Mouse (Mus musculus): ENCODE results near the gene Map3k20.

Gene Map3k20

DNA sequence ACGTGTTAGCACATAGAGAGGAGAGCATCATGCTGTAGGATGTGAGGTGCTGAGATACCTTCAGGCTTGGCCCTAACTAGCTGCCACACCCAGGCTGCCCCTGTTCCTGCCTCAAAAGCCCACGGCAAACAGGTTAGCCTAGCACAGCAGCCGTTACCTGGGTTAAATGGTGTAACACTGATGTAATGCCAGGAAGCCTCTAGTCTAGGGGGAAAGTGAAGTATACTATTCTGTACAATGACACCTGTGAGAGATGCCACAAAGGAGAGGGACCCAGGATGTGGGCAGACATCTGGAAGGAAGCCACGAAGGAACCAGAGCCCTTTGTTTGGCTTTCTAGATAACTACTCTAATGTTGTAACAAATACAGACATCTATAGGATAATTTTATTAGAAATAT, 126.8 kb downstream of the Map3k20 start:
- Histone ChIP-seq H3K36me3 (ENCODE audit: insufficient read depth, low read length) (no peaks in the 10 kb centered on the region), H3K4me3 (replicated peaks; ENCODE audit: low read length) (no peak overlapping the region), H3K27me3 (ENCODE audit: insufficient read depth, low read length) (no peaks in the 10 kb centered on the region), H3K4me1 (replicated peaks; ENCODE audit: low read depth, low read length) (peaks cover 22% of the 10 kb centered on the region; the same call in 1 of the 2 replicates), H3K9me3 (ENCODE audit: low read length) (no peaks in the 10 kb centered on the region)
- TF ChIP-seq NANOG (IDR thresholded peaks at IDR 0.05; ENCODE audit: borderline replicate concordance, low read length) (no peak), POU5F1 (IDR thresholded peaks at IDR 0.05; ENCODE audit: borderline replicate concordance, low read length) (no peak), CTCF (conservative IDR thresholded peaks at IDR 0.05; ENCODE audit: low read length) (no peak)

DNA sequence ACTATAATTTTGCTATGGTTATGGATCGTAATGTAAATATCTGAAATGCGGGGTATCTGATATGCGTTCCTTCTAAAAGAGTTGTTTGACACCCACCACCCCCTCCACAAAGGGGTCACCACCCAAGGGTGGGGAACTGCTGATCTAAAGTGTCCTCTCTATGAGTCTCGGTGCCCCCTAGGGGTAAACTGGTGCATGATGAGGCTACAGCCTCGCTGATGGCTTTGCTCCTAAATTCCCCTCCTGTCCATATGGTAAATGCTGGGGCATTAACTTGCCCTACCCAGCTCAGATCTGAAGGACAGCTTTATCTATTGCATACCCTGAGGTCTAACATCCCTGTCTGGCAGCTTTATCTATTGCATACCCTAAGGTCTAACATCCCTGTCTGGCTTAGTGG, 130.0 kb downstream of the Map3k20 start:
- Histone ChIP-seq H3K27me3 (ENCODE audit: insufficient read depth, low read length) (no peaks in the 10 kb centered on the region), H3K9me3 (ENCODE audit: low read length) (no peaks in the 10 kb centered on the region), H3K36me3 (ENCODE audit: insufficient read depth, low read length) (no peaks in the 10 kb centered on the region), H3K4me1 (replicated peaks; ENCODE audit: low read depth, low read length) (peaks cover 8% of the 10 kb centered on the region; the same call in 1 of the 2 replicates), H3K4me3 (replicated peaks; ENCODE audit: low read length) (no peak overlapping the region)
- TF ChIP-seq POU5F1 (IDR thresholded peaks at IDR 0.05; ENCODE audit: borderline replicate concordance, low read length) (no peak), CTCF (conservative IDR thresholded peaks at IDR 0.05; ENCODE audit: low read length) (peak; percentile 28)

DNA sequence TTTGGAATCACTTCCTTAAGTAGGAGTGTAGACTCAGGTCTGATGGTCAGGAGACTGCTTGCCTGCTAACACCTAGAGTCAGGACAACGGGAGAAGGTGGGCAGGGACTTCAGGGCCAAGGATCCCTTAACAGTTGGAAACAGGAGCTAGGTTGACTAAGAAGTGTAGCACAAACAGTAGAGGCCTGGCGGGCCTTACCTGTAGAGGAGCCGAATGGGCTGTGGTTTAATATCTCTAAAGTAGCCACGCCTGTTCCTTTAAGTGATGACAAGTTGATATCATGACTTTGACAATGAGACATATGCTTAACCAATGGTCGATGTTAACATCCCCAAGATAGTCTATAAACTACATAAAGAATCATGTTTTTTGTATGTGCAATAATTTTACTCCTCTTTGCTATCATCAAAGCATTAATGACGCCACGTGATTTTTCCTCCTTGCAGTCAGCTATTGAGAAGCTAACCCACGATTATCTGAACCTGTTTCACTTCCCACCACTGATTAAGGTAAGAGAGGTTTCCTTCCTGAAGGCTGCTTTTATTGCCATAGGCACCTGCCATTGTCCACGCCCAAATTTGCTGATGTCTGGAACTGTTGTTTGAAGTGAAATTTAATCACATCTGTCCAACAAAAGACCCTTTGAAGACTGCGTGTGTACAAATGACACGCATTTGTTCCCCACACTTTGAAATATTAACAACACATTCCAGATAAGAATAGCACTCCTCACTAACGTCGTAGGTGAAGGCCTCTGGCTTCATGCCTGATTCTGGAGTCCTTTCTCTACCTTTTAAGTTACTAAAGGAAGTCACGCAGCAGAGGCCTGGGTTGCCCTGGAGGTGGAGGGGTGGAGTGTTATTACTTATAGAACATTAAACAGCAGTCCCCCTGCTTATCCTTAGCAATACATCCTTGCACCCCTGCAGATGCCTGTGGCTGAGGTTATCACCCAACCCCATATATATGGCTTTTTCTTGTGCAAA, 131.0 kb downstream of the Map3k20 start:
- no peak overlapping the region for H3K4me3 ChIP-seq (replicated peaks; ENCODE audit: low read length)
- H3K9me3 ChIP-seq (ENCODE audit: low read length), result no peaks in the 10 kb centered on the region
- H3K27me3 ChIP-seq (ENCODE audit: insufficient read depth, low read length), result no peaks in the 10 kb centered on the region
- H3K4me1 ChIP-seq (replicated peaks; ENCODE audit: low read depth, low read length), result peaks cover 8% of the 10 kb centered on the region; the same call in 1 of the 2 replicates
- no peaks in the 10 kb centered on the region for H3K36me3 ChIP-seq (ENCODE audit: insufficient read depth, low read length)
- no peak for TF ChIP-seq CTCF (conservative IDR thresholded peaks at IDR 0.05; ENCODE audit: low read length)
- TF ChIP-seq NANOG (IDR thresholded peaks at IDR 0.05; ENCODE audit: borderline replicate concordance, low read length), result no peak
- TF ChIP-seq POU5F1 (IDR thresholded peaks at IDR 0.05; ENCODE audit: borderline replicate concordance, low read length), result no peak

DNA sequence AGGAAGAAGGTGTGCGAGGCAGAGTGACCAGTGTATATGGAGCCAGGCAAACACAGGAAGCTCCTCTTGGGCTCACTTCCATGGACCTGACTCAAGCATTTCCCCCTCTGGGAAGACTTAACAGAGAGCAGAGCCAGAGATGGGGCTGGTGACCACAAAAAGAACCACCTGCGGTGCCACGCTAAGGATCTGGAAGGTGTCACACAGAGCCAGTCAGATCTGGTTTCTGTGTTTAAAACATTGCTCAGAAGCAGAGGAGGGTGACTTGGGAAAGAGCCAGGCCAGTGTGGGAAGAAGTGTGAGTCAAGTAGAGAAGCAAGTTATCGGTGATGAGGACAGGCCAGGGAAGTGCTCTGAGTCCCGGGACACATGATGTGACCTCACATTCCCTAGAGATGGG, 135.1 kb downstream of the Map3k20 start:
- H3K27me3 ChIP-seq (ENCODE audit: insufficient read depth, low read length), result no peaks in the 10 kb centered on the region
- H3K9me3 ChIP-seq (ENCODE audit: low read length), result no peaks in the 10 kb centered on the region
- H3K4me3 ChIP-seq (replicated peaks; ENCODE audit: low read length), result no peak overlapping the region
- no peak for TF ChIP-seq CTCF (conservative IDR thresholded peaks at IDR 0.05; ENCODE audit: low read length)
- TF ChIP-seq NANOG (IDR thresholded peaks at IDR 0.05; ENCODE audit: borderline replicate concordance, low read length), result no peak
- TF ChIP-seq POU5F1 (IDR thresholded peaks at IDR 0.05; ENCODE audit: borderline replicate concordance, low read length), result no peak
- no peaks in the 10 kb centered on the region for H3K4me1 ChIP-seq (replicated peaks; ENCODE audit: low read depth, low read length)
- H3K36me3 ChIP-seq (ENCODE audit: insufficient read depth, low read length), result no peaks in the 10 kb centered on the region

DNA sequence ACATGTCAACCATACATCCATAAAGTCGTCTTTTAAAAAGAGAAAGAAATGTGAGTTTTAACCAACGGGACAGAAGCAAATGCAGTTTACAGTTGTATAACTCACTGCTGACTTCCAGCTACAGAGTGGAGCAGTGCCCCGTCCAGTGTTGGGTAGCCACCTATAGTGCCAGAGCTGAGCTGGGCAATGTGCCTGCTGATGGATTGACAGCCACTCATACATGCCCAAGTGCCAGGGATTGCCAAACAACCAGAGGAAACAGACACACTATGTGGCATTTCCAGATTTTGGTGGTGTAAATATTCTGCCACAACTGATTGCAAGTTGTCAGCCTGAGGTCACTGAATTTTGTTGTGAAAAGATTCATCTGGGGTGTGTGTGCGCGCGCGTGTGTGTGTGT, 139.2 kb downstream of the Map3k20 start:
- Histone ChIP-seq H3K36me3 (ENCODE audit: insufficient read depth, low read length) (no peaks in the 10 kb centered on the region), H3K4me1 (replicated peaks; ENCODE audit: low read depth, low read length) (no peaks in the 10 kb centered on the region), H3K4me3 (replicated peaks; ENCODE audit: low read length) (no peak overlapping the region), H3K27me3 (ENCODE audit: insufficient read depth, low read length) (no peaks in the 10 kb centered on the region), H3K9me3 (ENCODE audit: low read length) (no peaks in the 10 kb centered on the region)
- TF ChIP-seq POU5F1 (IDR thresholded peaks at IDR 0.05; ENCODE audit: borderline replicate concordance, low read length), result no peak
- no peak for TF ChIP-seq NANOG (IDR thresholded peaks at IDR 0.05; ENCODE audit: borderline replicate concordance, low read length)
- TF ChIP-seq CTCF (conservative IDR thresholded peaks at IDR 0.05; ENCODE audit: low read length), result no peak

DNA sequence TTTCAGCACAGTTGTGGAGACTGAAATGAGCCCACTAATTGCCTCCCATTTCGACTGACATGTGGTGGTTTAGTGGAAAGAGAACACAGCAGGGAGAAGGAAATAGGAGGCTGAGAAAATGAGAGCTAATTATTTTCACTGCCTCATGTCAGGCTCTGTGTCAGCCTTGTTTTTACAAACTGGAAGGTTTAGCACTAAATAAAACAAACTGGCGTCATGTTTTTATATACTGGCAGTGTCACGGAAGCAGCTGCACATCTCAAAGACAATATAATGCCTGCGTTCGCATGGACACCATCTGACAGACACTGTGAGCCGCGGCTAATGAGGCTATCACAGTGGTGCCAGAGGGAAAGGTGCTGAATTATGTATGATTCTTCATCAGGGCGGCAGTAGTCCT, 141.3 kb downstream of the Map3k20 start:
- Histone ChIP-seq H3K27me3 (ENCODE audit: insufficient read depth, low read length) (no peaks in the 10 kb centered on the region), H3K36me3 (ENCODE audit: insufficient read depth, low read length) (no peaks in the 10 kb centered on the region), H3K4me3 (replicated peaks; ENCODE audit: low read length) (no peak overlapping the region), H3K4me1 (replicated peaks; ENCODE audit: low read depth, low read length) (no peaks in the 10 kb centered on the region), H3K9me3 (ENCODE audit: low read length) (no peaks in the 10 kb centered on the region)
- TF ChIP-seq CTCF (conservative IDR thresholded peaks at IDR 0.05; ENCODE audit: low read length) (no peak), POU5F1 (IDR thresholded peaks at IDR 0.05; ENCODE audit: borderline replicate concordance, low read length) (no peak), NANOG (IDR thresholded peaks at IDR 0.05; ENCODE audit: borderline replicate concordance, low read length) (no peak)

DNA sequence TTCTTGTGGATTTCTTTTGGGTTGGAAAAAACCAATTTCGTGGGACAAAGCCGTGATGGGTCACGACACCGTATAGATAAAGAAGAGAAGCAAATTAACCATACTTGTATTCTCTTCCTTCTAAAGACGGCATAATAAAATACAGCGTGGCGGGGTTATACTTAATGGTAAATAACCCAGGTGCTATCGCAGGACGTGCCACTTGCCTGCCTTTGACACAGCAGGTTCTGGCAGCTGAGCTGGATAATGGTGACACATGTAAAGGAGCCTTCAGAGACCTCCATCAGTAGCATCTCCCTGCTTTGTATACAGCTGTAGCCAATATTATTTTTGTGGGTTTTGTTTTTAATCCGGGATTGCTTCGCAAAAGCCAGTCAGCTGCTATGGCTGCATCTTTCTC, 141.9 kb downstream of the Map3k20 start:
- no peaks in the 10 kb centered on the region for H3K36me3 ChIP-seq (ENCODE audit: insufficient read depth, low read length)
- no peaks in the 10 kb centered on the region for H3K9me3 ChIP-seq (ENCODE audit: low read length)
- no peaks in the 10 kb centered on the region for H3K4me1 ChIP-seq (replicated peaks; ENCODE audit: low read depth, low read length)
- H3K27me3 ChIP-seq (ENCODE audit: insufficient read depth, low read length), result no peaks in the 10 kb centered on the region
- TF ChIP-seq POU5F1 (IDR thresholded peaks at IDR 0.05; ENCODE audit: borderline replicate concordance, low read length), result no peak
- H3K4me3 ChIP-seq (replicated peaks; ENCODE audit: low read length), result no peak overlapping the region

DNA sequence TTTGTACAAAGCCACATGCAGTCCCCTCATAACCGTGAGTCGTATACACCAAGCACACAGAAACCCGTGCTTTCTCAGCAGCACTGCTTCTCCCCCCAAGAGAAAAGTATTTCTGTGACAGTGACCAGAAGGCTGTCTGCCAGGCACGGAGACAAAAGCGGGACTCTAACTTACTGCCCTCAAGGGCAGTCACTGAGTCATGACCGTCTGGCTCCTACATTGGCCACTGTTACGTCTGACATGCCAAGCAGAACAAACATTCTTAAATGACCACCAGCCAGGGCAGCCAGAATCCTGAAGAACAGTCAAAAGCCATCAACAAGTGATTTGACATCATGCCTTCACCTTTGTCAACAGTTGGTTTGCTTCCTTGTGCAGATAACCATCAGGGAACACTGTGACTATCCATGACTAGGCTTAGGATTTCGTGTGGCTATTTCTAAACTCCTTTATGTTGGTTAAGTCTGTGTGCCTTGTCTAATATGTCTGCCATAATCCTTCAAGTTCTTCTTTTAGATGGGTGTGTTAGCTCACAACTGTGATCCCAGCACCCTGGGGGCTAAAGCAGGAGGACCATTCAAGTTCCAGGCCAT, 153.6 kb downstream of the Map3k20 start:
- TF ChIP-seq POU5F1 (IDR thresholded peaks at IDR 0.05; ENCODE audit: borderline replicate concordance, low read length) (no peak), CTCF (conservative IDR thresholded peaks at IDR 0.05; ENCODE audit: low read length) (no peak), NANOG (IDR thresholded peaks at IDR 0.05; ENCODE audit: borderline replicate concordance, low read length) (no peak)
- Histone ChIP-seq H3K4me1 (replicated peaks; ENCODE audit: low read depth, low read length) (peaks cover 8% of the 10 kb centered on the region; the same call in 1 of the 2 replicates), H3K4me3 (replicated peaks; ENCODE audit: low read length) (no peak overlapping the region), H3K36me3 (ENCODE audit: insufficient read depth, low read length) (0 out of 2 replicates have a peak, but pooled peaks cover 3% of the 10 kb centered on the region), H3K9me3 (ENCODE audit: low read length) (no peaks in the 10 kb centered on the region), H3K27me3 (ENCODE audit: insufficient read depth, low read length) (no peaks in the 10 kb centered on the region)
